Mouse (Mus musculus) midbrain, embryonic 13.5 days (tissue): ENCODE measurements around the gene Cnnm2. TPM values are rescaled to one million over a fixed set of nuclear protein-coding genes. Genes with fewer than 3 reads are reported as not detected.

ENCODE experiments used
- ATAC-seq: fragments of 200-750 bp; cut with Nextera tagmentation; 2 replicates; pipeline ENCODE4 v1.8.0; 2017; ENCODE audit warnings: mild to moderate bottlenecking, moderate TSS enrichment, moderate library complexity
- H3K27ac ChIP-seq: fragments of 300-500 bp; sonication (generic); 2 replicates; pipeline ENCODE4 v1.5.1; 2015; ENCODE audit warnings: inconsistent platforms, mild to moderate bottlenecking, moderate library complexity
- H3K27me3 ChIP-seq: fragments of 300-500 bp; sonication (generic); 2 replicates; pipeline ENCODE4 v1.6.1; 2015; ENCODE audit warnings: mild to moderate bottlenecking, inconsistent platforms
- H3K36me3 ChIP-seq: fragments of 300-500 bp; sonication (generic); 2 replicates; pipeline ENCODE4 v1.6.1; 2015; ENCODE audit warnings: mild to moderate bottlenecking, inconsistent platforms
- H3K4me1 ChIP-seq: fragments of 300-500 bp; sonication (generic); replicated peaks from 2 replicates; pipeline ENCODE4 v1.6.1; 2015; ENCODE audit warnings: inconsistent platforms
- H3K4me2 ChIP-seq: fragments of 300-500 bp; sonication (generic); replicated peaks from 2 replicates; pipeline ENCODE4 v1.6.1; 2015; ENCODE audit warnings: moderate library complexity, mild to moderate bottlenecking, inconsistent platforms
- H3K4me3 ChIP-seq: fragments of 300-500 bp; sonication (generic); replicated peaks from 2 replicates; pipeline ENCODE4 v1.5.1; 2015; ENCODE audit warnings: mild to moderate bottlenecking, inconsistent platforms
- H3K9ac ChIP-seq: fragments of 300-500 bp; sonication (generic); replicated peaks from 2 replicates; pipeline ENCODE4 v1.6.1; 2015; ENCODE audit warnings: mild to moderate bottlenecking, inconsistent platforms
- H3K9me3 ChIP-seq: fragments of 300-500 bp; sonication (generic); 2 replicates; pipeline ENCODE4 v1.6.1; 2016; ENCODE audit warnings: mild to moderate bottlenecking, inconsistent platforms
- WGBS: fragments of 180-500 bp; shearing (Covaris S2); methylation state at CpG from one replicate; pipeline ENCODE4 v1.1.7; 2015; 5-methylcytosine and 5-hydroxymethylcytosine counted together
- polyA plus RNA-seq: library from polyadenylated mRNA; unstranded; fragments of >200 nt; fragmentation: Nextera tagmentation; extraction: Ambion mirVana; gene quantifications from 2 replicates; pipeline ENCODE4 v1.2.1, GENCODE M21; 2015

Gene Cnnm2
- polyA plus RNA-seq, 1 experiment from 2014 or later = 7.5 TPM

- peak overlapping the region; percentile 86 for H3K4me3 ChIP-seq
- ATAC-seq = no peak
- no peaks in the 10 kb centered on the region for H3K36me3 ChIP-seq
- H3K27me3 ChIP-seq = peaks cover 28% of the 10 kb centered on the region
- WGBS = under 1% methylated on average over 36 of the region's 36 CpGs
- H3K27ac ChIP-seq = peak overlapping the region; percentile 95
- H3K4me2 ChIP-seq = peak overlapping the region; percentile 86
- peak overlapping the region; percentile 80 for H3K9ac ChIP-seq
- H3K9me3 ChIP-seq = no peaks in the 10 kb centered on the region
- peaks cover 40% of the 10 kb centered on the region for H3K4me1 ChIP-seq
Observed at GRCm38 (mm10) chr19:46761971-46762290, 535 bp downstream of the Cnnm2 start.

- whole genome bisulfite sequencing = under 1% methylated on average over 50 of the region's 50 CpGs
Observed at GRCm38 (mm10) chr19:46762291-46762991, 1.0 kb downstream of the Cnnm2 start.

GRCm38 (mm10) chr19:46762992-46763342 is 1.6 kb downstream of the Cnnm2 start:
- H3K27ac ChIP-seq = no peak overlapping the region
- peaks cover 40% of the 10 kb centered on the region for H3K4me1 ChIP-seq
- peaks cover 28% of the 10 kb centered on the region for H3K27me3 ChIP-seq
- H3K4me2 ChIP-seq = peak overlapping the region; percentile 86
- ATAC-seq = no peak
- under 1% methylated on average over 19 of the region's 19 CpGs for WGBS
- H3K36me3 ChIP-seq = no peaks in the 10 kb centered on the region
- peak overlapping the region; percentile 86 for H3K4me3 ChIP-seq
- peak overlapping the region; percentile 80 for H3K9ac ChIP-seq
- no peaks in the 10 kb centered on the region for H3K9me3 ChIP-seq

More at GRCm38 (mm10) chr19:46762291-46762991, 1.0 kb downstream of the Cnnm2 start:
- Histone ChIP-seq H3K27me3 (peaks cover 28% of the 10 kb centered on the region), H3K9ac (peak overlapping the region; percentile 80), H3K36me3 (no peaks in the 10 kb centered on the region), H3K27ac (peak overlapping the region; percentile 95), H3K9me3 (no peaks in the 10 kb centered on the region), H3K4me1 (peaks cover 40% of the 10 kb centered on the region), H3K4me2 (peak overlapping the region; percentile 86), H3K4me3 (peak overlapping the region; percentile 86)
- no peak for ATAC-seq

- Histone ChIP-seq H3K4me1 (peaks cover 40% of the 10 kb centered on the region), H3K4me3 (peak overlapping the region; percentile 86), H3K36me3 (no peaks in the 10 kb centered on the region), H3K27ac (no peak overlapping the region), H3K9me3 (no peaks in the 10 kb centered on the region), H3K4me2 (peak overlapping the region; percentile 86), H3K27me3 (peaks cover 28% of the 10 kb centered on the region), H3K9ac (no peak overlapping the region)
- WGBS = 10% methylated on average over 7 of the region's 7 CpGs
- ATAC-seq = no peak
Observed at GRCm38 (mm10) chr19:46763356-46763755, 2.0 kb downstream of the Cnnm2 start.

- Histone ChIP-seq H3K9me3 (no peaks in the 10 kb centered on the region), H3K27me3 (peaks cover 21% of the 10 kb centered on the region), H3K4me1 (peaks cover 40% of the 10 kb centered on the region), H3K27ac (no peak overlapping the region), H3K36me3 (no peaks in the 10 kb centered on the region), H3K4me3 (peak overlapping the region; percentile 86), H3K9ac (peak overlapping the region; percentile 39; the same call in 1 of the 2 replicates), H3K4me2 (peak overlapping the region; percentile 86)
- WGBS = 52% methylated on average over 12 of the region's 12 CpGs
- ATAC-seq = no peak
Observed at GRCm38 (mm10) chr19:46763932-46764762, 2.8 kb downstream of the Cnnm2 start.

GRCm38 (mm10) chr19:46764763-46765117 is 3.3 kb downstream of the Cnnm2 start:
- H3K27ac ChIP-seq = no peak overlapping the region
- H3K27me3 ChIP-seq = peaks cover 18% of the 10 kb centered on the region
- H3K4me3 ChIP-seq = peak overlapping the region; percentile 86
- no peaks in the 10 kb centered on the region for H3K36me3 ChIP-seq
- H3K4me2 ChIP-seq = peak overlapping the region; percentile 86
- no peaks in the 10 kb centered on the region for H3K9me3 ChIP-seq
- H3K4me1 ChIP-seq = peaks cover 40% of the 10 kb centered on the region
- WGBS = 46% methylated on average over 9 of the region's 9 CpGs
- H3K9ac ChIP-seq = peak overlapping the region; percentile 39
- ATAC-seq = no peak

GRCm38 (mm10) chr19:46766125-46766524 is 4.7 kb downstream of the Cnnm2 start:
- Histone ChIP-seq H3K4me1 (peaks cover 40% of the 10 kb centered on the region), H3K27ac (no peak overlapping the region), H3K9ac (no peak overlapping the region; the same call in 1 of the 2 replicates), H3K9me3 (no peaks in the 10 kb centered on the region), H3K4me2 (peak overlapping the region; percentile 27), H3K27me3 (peaks cover 18% of the 10 kb centered on the region), H3K4me3 (no peak overlapping the region), H3K36me3 (no peaks in the 10 kb centered on the region)
- ATAC-seq = no peak
- WGBS = 72% methylated on average over 5 of the region's 5 CpGs

GRCm38 (mm10) chr19:46769759-46770158 is 8.4 kb downstream of the Cnnm2 start:
- H3K36me3 ChIP-seq = no peaks in the 10 kb centered on the region
- no peak overlapping the region for H3K9ac ChIP-seq
- 89% methylated on average over 11 of the region's 11 CpGs for WGBS
- no peaks in the 10 kb centered on the region for H3K27me3 ChIP-seq
- no peak overlapping the region for H3K27ac ChIP-seq
- no peak for ATAC-seq
- H3K4me3 ChIP-seq = no peak overlapping the region
- H3K4me1 ChIP-seq = peaks cover 16% of the 10 kb centered on the region
- H3K9me3 ChIP-seq = no peaks in the 10 kb centered on the region
- no peak overlapping the region for H3K4me2 ChIP-seq

GRCm38 (mm10) chr19:46771801-46772200 is 10.4 kb downstream of the Cnnm2 start:
- WGBS = 85% methylated on average over 6 of the region's 6 CpGs
- ATAC-seq = no peak
- Histone ChIP-seq H3K4me1 (0 out of 2 replicates have a peak, but pooled peaks cover 2% of the 10 kb centered on the region), H3K36me3 (no peaks in the 10 kb centered on the region), H3K9me3 (no peaks in the 10 kb centered on the region), H3K4me2 (no peak overlapping the region), H3K27me3 (no peaks in the 10 kb centered on the region), H3K9ac (no peak overlapping the region), H3K4me3 (no peak overlapping the region), H3K27ac (no peak overlapping the region)

GRCm38 (mm10) chr19:46776391-46776790 is 15.0 kb downstream of the Cnnm2 start:
- Histone ChIP-seq H3K9me3 (no peaks in the 10 kb centered on the region), H3K9ac (no peak overlapping the region), H3K4me2 (no peak overlapping the region), H3K4me1 (0 out of 2 replicates have a peak, but pooled peaks cover 2% of the 10 kb centered on the region), H3K36me3 (no peaks in the 10 kb centered on the region), H3K27me3 (no peaks in the 10 kb centered on the region), H3K4me3 (no peak overlapping the region), H3K27ac (no peak overlapping the region)
- no peak for ATAC-seq
- WGBS = 57% methylated on average over 5 of the region's 5 CpGs

GRCm38 (mm10) chr19:46776850-46777249 is 15.5 kb downstream of the Cnnm2 start:
- Histone ChIP-seq H3K4me3 (no peak overlapping the region), H3K9ac (no peak overlapping the region), H3K9me3 (no peaks in the 10 kb centered on the region), H3K27me3 (no peaks in the 10 kb centered on the region), H3K4me1 (0 out of 2 replicates have a peak, but pooled peaks cover 2% of the 10 kb centered on the region), H3K36me3 (no peaks in the 10 kb centered on the region), H3K4me2 (no peak overlapping the region), H3K27ac (no peak overlapping the region)
- ATAC-seq = no peak
- WGBS = 79% methylated on average over 3 of the region's 3 CpGs

- H3K9ac ChIP-seq = no peak overlapping the region
- no peaks in the 10 kb centered on the region for H3K36me3 ChIP-seq
- H3K4me1 ChIP-seq = no peaks in the 10 kb centered on the region
- H3K4me2 ChIP-seq = no peak overlapping the region
- H3K27me3 ChIP-seq = no peaks in the 10 kb centered on the region
- no peak overlapping the region for H3K4me3 ChIP-seq
- H3K9me3 ChIP-seq = no peaks in the 10 kb centered on the region
- 77% methylated on average over 12 of the region's 12 CpGs for WGBS
- no peak for ATAC-seq
- no peak overlapping the region for H3K27ac ChIP-seq
Observed at GRCm38 (mm10) chr19:46777928-46778680, 16.7 kb downstream of the Cnnm2 start.
